Mouse (Mus musculus) spleen, adult 2 months (tissue): ENCODE measurements around the gene Cdh13.

Source experiments
- CTCF ChIP-seq: fragments of 200-500 bp; IDR thresholded peaks from 2 replicates; pipeline ENCODE4 v1.5.1; 2011; ENCODE audit warnings: mild to moderate bottlenecking, inconsistent platforms; ENCODE audit not compliant: insufficient read depth, insufficient read length, insufficient replicate concordance; ENCODE audit errors: extremely low read depth
- POLR2A ChIP-seq: fragments of 200-500 bp; IDR thresholded peaks from 2 replicates; pipeline ENCODE4 v1.6.1; 2011; ENCODE audit warnings: low read depth, low read length, inconsistent platforms

DNA sequence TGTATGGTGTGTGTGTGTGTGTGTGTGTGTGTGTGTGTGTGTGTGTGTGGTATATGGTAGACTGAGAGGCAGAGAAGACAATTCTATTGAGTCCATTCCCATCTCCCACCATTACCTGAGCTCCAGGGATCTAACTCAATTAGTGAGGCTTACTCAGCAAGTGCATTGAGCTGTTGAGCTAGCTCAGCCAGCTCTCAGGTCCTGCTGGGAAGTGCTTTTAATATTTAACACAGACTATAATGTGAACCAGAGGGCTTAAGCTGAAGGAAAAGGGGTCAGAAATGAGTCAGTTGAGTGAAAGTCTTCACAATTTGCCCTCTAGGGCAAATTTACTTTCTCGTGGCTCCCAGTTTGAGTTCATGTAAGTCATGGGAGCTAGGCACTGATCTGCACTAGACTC, 297.7 kb downstream of the Cdh13 start:
- TF ChIP-seq CTCF (no peak), POLR2A (no peak)
